Mouse (Mus musculus) lung, adult 2 months (tissue): ENCODE results near the gene Hist1h2bh.

Experiments used
- CTCF ChIP-seq: fragments of 200-500 bp; IDR thresholded peaks from 2 replicates; pipeline ENCODE4 v1.5.1; 2011; ENCODE audit warnings: mild to moderate bottlenecking, low read length, control low read depth; ENCODE audit not compliant: insufficient read depth
- POLR2A ChIP-seq: fragments of 200-500 bp; IDR thresholded peaks from 2 replicates; pipeline ENCODE4 v1.6.1; 2011; ENCODE audit warnings: low read depth, mild to moderate bottlenecking, control low read depth, low read length, borderline replicate concordance; ENCODE audit errors: extremely low read depth

DNA sequence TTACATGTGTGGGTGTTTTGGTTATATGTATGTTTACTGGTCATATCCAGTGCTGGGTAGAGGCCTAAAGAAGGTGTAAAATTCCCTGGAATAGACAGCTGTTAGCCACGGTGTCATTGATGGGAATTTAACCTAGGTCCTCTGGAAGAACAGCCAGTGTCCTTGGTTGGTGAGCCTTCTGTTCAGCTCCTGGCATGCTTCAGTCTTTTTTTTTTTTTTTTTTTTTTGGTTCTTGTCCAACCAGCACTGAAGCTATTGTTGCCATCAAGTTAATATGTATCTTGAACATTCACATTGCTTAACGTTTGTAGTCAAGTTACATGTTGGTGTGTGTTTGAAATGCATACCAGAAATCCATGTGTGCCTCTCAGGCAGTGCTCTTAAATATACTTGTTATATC is 21.3 kb upstream of the Hist1h2bh start:
- TF ChIP-seq POLR2A (no peak), CTCF (no peak)
